Mouse (Mus musculus): ENCODE data around the gene Hoxc12. TPM values are rescaled to one million over a fixed set of nuclear protein-coding genes. Genes with fewer than 3 reads are reported as not detected.

The Hoxc12 gene
- polyA plus RNA-seq, 1 experiment from 2014 or later: not detected

GRCm38 (mm10) chr15:102955833-102956640 is 19.5 kb downstream of the Hoxc12 start:
- no peak overlapping the region for H3K9ac ChIP-seq (replicated peaks; ENCODE audit: low read length)

GRCm38 (mm10) chr15:102956906-102957305 is 20.3 kb downstream of the Hoxc12 start:
- no peak for ATAC-seq (replicated peaks; ENCODE audit: insufficient number of reproducible peaks, low FRiP score, low TSS enrichment, low read depth)
- H3K4me3 ChIP-seq (ENCODE audit: low read depth, low read length): no peak overlapping the region
- no peak for DNase-seq (ENCODE audit: low spot score)
- 1% methylated on average over 12 of the region's 12 CpGs for WGBS
- no peaks in the 10 kb centered on the region for H3K4me1 ChIP-seq (ENCODE audit: control insufficient read depth, insufficient read depth, low read length)
- H3K4me2 ChIP-seq (ENCODE audit: low read depth, low read length): no peak overlapping the region
- H3K36me3 ChIP-seq (replicated peaks; ENCODE audit: control insufficient read depth, insufficient read depth, low read depth, low read length): no peaks in the 10 kb centered on the region
- H3K9ac ChIP-seq (replicated peaks; ENCODE audit: low read length): no peak overlapping the region
- H3K27me3 ChIP-seq (ENCODE audit: control insufficient read depth, insufficient read depth, low read length): peaks cover 90% of the 10 kb centered on the region
- H3K9me3 ChIP-seq (replicated peaks; ENCODE audit: control insufficient read depth, low read length): no peaks in the 10 kb centered on the region
- no peak overlapping the region for H3K27ac ChIP-seq (replicated peaks; ENCODE audit: low read depth, low read length)

More at GRCm38 (mm10) chr15:102955833-102956640, 19.5 kb downstream of the Hoxc12 start:
- Histone ChIP-seq H3K4me2 (ENCODE audit: low read depth, low read length) (no peak overlapping the region), H3K27me3 (ENCODE audit: control insufficient read depth, insufficient read depth, low read length) (peaks cover 92% of the 10 kb centered on the region), H3K36me3 (replicated peaks; ENCODE audit: control insufficient read depth, insufficient read depth, low read depth, low read length) (no peaks in the 10 kb centered on the region), H3K9me3 (replicated peaks; ENCODE audit: control insufficient read depth, low read length) (no peaks in the 10 kb centered on the region), H3K4me3 (ENCODE audit: low read depth, low read length) (no peak overlapping the region), H3K4me1 (ENCODE audit: control insufficient read depth, insufficient read depth, low read length) (no peaks in the 10 kb centered on the region), H3K27ac (replicated peaks; ENCODE audit: low read depth, low read length) (no peak overlapping the region)
- DNase-seq (ENCODE audit: low spot score): no peak
- ATAC-seq (replicated peaks; ENCODE audit: insufficient number of reproducible peaks, low FRiP score, low TSS enrichment, low read depth): no peak
- WGBS: under 1% methylated on average over 40 of the region's 40 CpGs

- DNase-seq (ENCODE audit: low spot score): no peak
- Histone ChIP-seq H3K4me1 (ENCODE audit: control insufficient read depth, insufficient read depth, low read length) (no peaks in the 10 kb centered on the region), H3K4me3 (ENCODE audit: low read depth, low read length) (no peak overlapping the region), H3K27ac (replicated peaks; ENCODE audit: low read depth, low read length) (no peak overlapping the region), H3K9me3 (replicated peaks; ENCODE audit: control insufficient read depth, low read length) (no peaks in the 10 kb centered on the region), H3K9ac (replicated peaks; ENCODE audit: low read length) (no peak overlapping the region), H3K36me3 (replicated peaks; ENCODE audit: control insufficient read depth, insufficient read depth, low read depth, low read length) (no peaks in the 10 kb centered on the region), H3K27me3 (ENCODE audit: control insufficient read depth, insufficient read depth, low read length) (peaks cover 86% of the 10 kb centered on the region), H3K4me2 (ENCODE audit: low read depth, low read length) (no peak overlapping the region)
- WGBS: under 1% methylated on average over 13 of the region's 13 CpGs
- no peak for ATAC-seq (replicated peaks; ENCODE audit: insufficient number of reproducible peaks, low FRiP score, low TSS enrichment, low read depth)
Observed at GRCm38 (mm10) chr15:102959663-102960191, 23.2 kb downstream of the Hoxc12 start.

GRCm38 (mm10) chr15:102961728-102962127 is 25.2 kb downstream of the Hoxc12 start:
- H3K27me3 ChIP-seq (ENCODE audit: control insufficient read depth, insufficient read depth, low read length): peaks cover 87% of the 10 kb centered on the region
- DNase-seq (ENCODE audit: low spot score): no peak
- H3K36me3 ChIP-seq (replicated peaks; ENCODE audit: control insufficient read depth, insufficient read depth, low read depth, low read length): no peaks in the 10 kb centered on the region
- no peak overlapping the region for H3K9ac ChIP-seq (replicated peaks; ENCODE audit: low read length)
- no peak overlapping the region for H3K27ac ChIP-seq (replicated peaks; ENCODE audit: low read depth, low read length)
- H3K4me1 ChIP-seq (ENCODE audit: control insufficient read depth, insufficient read depth, low read length): no peaks in the 10 kb centered on the region
- 1% methylated on average over 6 of the region's 6 CpGs for WGBS
- H3K9me3 ChIP-seq (replicated peaks; ENCODE audit: control insufficient read depth, low read length): no peaks in the 10 kb centered on the region
- ATAC-seq (replicated peaks; ENCODE audit: insufficient number of reproducible peaks, low FRiP score, low TSS enrichment, low read depth): no peak
- no peak overlapping the region for H3K4me3 ChIP-seq (ENCODE audit: low read depth, low read length)
- no peak overlapping the region for H3K4me2 ChIP-seq (ENCODE audit: low read depth, low read length)

DNA sequence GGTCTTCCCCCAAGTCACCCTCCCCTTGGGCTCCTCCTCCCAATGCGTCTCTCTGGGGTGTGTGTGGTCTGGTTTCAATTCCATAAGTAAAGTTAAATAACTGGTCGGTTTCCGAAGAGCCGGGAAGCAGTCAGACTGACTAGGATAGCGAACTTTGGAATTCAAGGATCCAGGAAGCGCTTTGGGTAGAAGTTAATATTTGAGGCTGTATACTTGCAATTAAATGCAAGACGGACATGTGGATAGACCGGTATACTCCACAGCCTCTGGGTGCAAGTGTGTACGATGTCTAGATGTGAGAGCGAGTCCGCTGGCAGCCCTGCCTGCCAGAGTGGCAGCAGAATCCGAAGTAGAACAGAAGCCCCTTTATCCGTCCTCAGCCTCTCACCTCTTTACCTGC is 25.9 kb downstream of the Hoxc12 start:
- ATAC-seq (replicated peaks; ENCODE audit: insufficient number of reproducible peaks, low FRiP score, low TSS enrichment, low read depth): no peak
- WGBS: 1% methylated on average over 13 of the region's 13 CpGs

GRCm38 (mm10) chr15:102963259-102963658 is 26.7 kb downstream of the Hoxc12 start:
- Histone ChIP-seq H3K9ac (replicated peaks; ENCODE audit: low read length) (no peak overlapping the region), H3K4me1 (ENCODE audit: control insufficient read depth, insufficient read depth, low read length) (no peaks in the 10 kb centered on the region), H3K27ac (replicated peaks; ENCODE audit: low read depth, low read length) (no peak overlapping the region), H3K4me3 (ENCODE audit: low read depth, low read length) (no peak overlapping the region), H3K36me3 (replicated peaks; ENCODE audit: control insufficient read depth, insufficient read depth, low read depth, low read length) (no peaks in the 10 kb centered on the region), H3K9me3 (replicated peaks; ENCODE audit: control insufficient read depth, low read length) (no peaks in the 10 kb centered on the region), H3K4me2 (ENCODE audit: low read depth, low read length) (no peak overlapping the region), H3K27me3 (ENCODE audit: control insufficient read depth, insufficient read depth, low read length) (peaks cover 85% of the 10 kb centered on the region)
- no peak for DNase-seq (ENCODE audit: low spot score)
- ATAC-seq (replicated peaks; ENCODE audit: insufficient number of reproducible peaks, low FRiP score, low TSS enrichment, low read depth): no peak
- WGBS: 3% methylated on average over 8 of the region's 8 CpGs

More for the DNA sequence above, 25.9 kb downstream of the Hoxc12 start:
- Histone ChIP-seq H3K36me3 (replicated peaks; ENCODE audit: control insufficient read depth, insufficient read depth, low read depth, low read length) (no peaks in the 10 kb centered on the region), H3K9ac (replicated peaks; ENCODE audit: low read length) (no peak overlapping the region), H3K4me1 (ENCODE audit: control insufficient read depth, insufficient read depth, low read length) (no peaks in the 10 kb centered on the region), H3K27ac (replicated peaks; ENCODE audit: low read depth, low read length) (no peak overlapping the region), H3K4me3 (ENCODE audit: low read depth, low read length) (no peak overlapping the region), H3K27me3 (ENCODE audit: control insufficient read depth, insufficient read depth, low read length) (peaks cover 87% of the 10 kb centered on the region), H3K9me3 (replicated peaks; ENCODE audit: control insufficient read depth, low read length) (no peaks in the 10 kb centered on the region), H3K4me2 (ENCODE audit: low read depth, low read length) (no peak overlapping the region)
- no peak for DNase-seq (ENCODE audit: low spot score)

GRCm38 (mm10) chr15:102963671-102964640 is 27.4 kb downstream of the Hoxc12 start:
- H3K4me2 ChIP-seq (ENCODE audit: low read depth, low read length): no peak overlapping the region
- H3K27me3 ChIP-seq (ENCODE audit: control insufficient read depth, insufficient read depth, low read length): peaks cover 86% of the 10 kb centered on the region
- no peaks in the 10 kb centered on the region for H3K4me1 ChIP-seq (ENCODE audit: control insufficient read depth, insufficient read depth, low read length)
- DNase-seq (ENCODE audit: low spot score) (no peak), ATAC-seq (replicated peaks; ENCODE audit: insufficient number of reproducible peaks, low FRiP score, low TSS enrichment, low read depth) (no peak)
- H3K9ac ChIP-seq (replicated peaks; ENCODE audit: low read length): no peak overlapping the region
- no peak overlapping the region for H3K27ac ChIP-seq (replicated peaks; ENCODE audit: low read depth, low read length)
- H3K9me3 ChIP-seq (replicated peaks; ENCODE audit: control insufficient read depth, low read length): no peaks in the 10 kb centered on the region
- under 1% methylated on average over 28 of the region's 28 CpGs for WGBS
- no peak overlapping the region for H3K4me3 ChIP-seq (ENCODE audit: low read depth, low read length)
- no peaks in the 10 kb centered on the region for H3K36me3 ChIP-seq (replicated peaks; ENCODE audit: control insufficient read depth, insufficient read depth, low read depth, low read length)

Measured in embryonic facial prominence, embryonic 11.5 days (tissue).